15 mouse cellular contexts compared by ENCODE assay signal in genomic region chr14:59674556-59674955, GRCm38 (mm10). TPM values are rescaled to one million over a fixed set of nuclear protein-coding genes. Genes with fewer than 3 reads are reported as not detected.
A peak's percentile ranks its signal among the peaks of the same experiment; 100 is the strongest.
DNase-seq lines count a peak whose midpoint lies in the region; ATAC-seq and TF ChIP-seq lines count a peak whose summit lies in the region.
"Had no signal": no experiment of that assay in that cellular context is flagged by ENCODE, and none has a peak within 500 bp of the region (broad histone marks: within the 10 kb centered on the region; RNA-seq: fewer than 3 reads in every experiment).

No protein-coding gene starts in this region.

- no peak for TF ChIP-seq CTCF in hindbrain, postnatal 0 days (IDR thresholded peaks at IDR 0.05; ENCODE audit: low read depth)
- no peak for TF ChIP-seq CTCF in CH12.LX (conservative IDR thresholded peaks at IDR 0.05 in 1 of 2, IDR thresholded peaks at IDR 0.05 in 1 of 2; ENCODE audit: low read depth in 2 of 2, low read length in 2 of 2)

- no peaks in the 10 kb centered on the region for H3K9me3 ChIP-seq in hindbrain, embryonic 12.5 days (replicated peaks)
- H3K9me3 ChIP-seq in hindbrain, postnatal 0 days (ENCODE audit: low read length), result no peaks in the 10 kb centered on the region
- no peaks in the 10 kb centered on the region for H3K9me3 ChIP-seq in CH12.LX (replicated peaks; ENCODE audit: low read length)
- H3K9me3 ChIP-seq in embryonic facial prominence, embryonic 15.5 days (replicated peaks), result no peaks in the 10 kb centered on the region
- H3K9me3 ChIP-seq in limb, embryonic 13.5 days, result no peaks in the 10 kb centered on the region
- H3K9me3 ChIP-seq: heart, embryonic 13.5 days had no signal

- in situ Hi-C loops in CH12.LX (cut with MboI; ENCODE audit: low pct_ligation_motif_present, low pct_unique_long_range_greater_than_20kb, low sequenced_read_pairs), result no loop called here

- H3K79me2 ChIP-seq in CH12.LX (replicated peaks; ENCODE audit: control insufficient read depth, extremely low read depth, insufficient read depth, poor library complexity, severe bottlenecking), result no peaks in the 10 kb centered on the region

- TF ChIP-seq RAD21 in CH12.LX (IDR thresholded peaks at IDR 0.05; ENCODE audit: low read depth, low read length), result no peak

- H3K27ac ChIP-seq in hindbrain, embryonic 12.5 days, result peak overlapping the region; percentile 66
- H3K27ac ChIP-seq in hindbrain, postnatal 0 days, result no peak overlapping the region
- H3K27ac ChIP-seq in CH12.LX (ENCODE audit: insufficient read depth, low read depth), result no peak overlapping the region
- H3K27ac ChIP-seq in embryonic facial prominence, embryonic 15.5 days (replicated peaks), result no peak overlapping the region
- peak overlapping the region; percentile 69 for H3K27ac ChIP-seq in limb, embryonic 13.5 days
- H3K27ac ChIP-seq: heart, embryonic 13.5 days had no signal

- H3K4me2 ChIP-seq in hindbrain, embryonic 12.5 days (replicated peaks), result no peak overlapping the region
- no peak overlapping the region for H3K4me2 ChIP-seq in hindbrain, postnatal 0 days (ENCODE audit: low read depth, low read length)
- H3K4me2 ChIP-seq in CH12.LX (ENCODE audit: insufficient read depth, low read depth, poor library complexity, severe bottlenecking), result peak overlapping the region; percentile 37; the same call in 1 of the 2 replicates
- H3K4me2 ChIP-seq in embryonic facial prominence, embryonic 15.5 days (replicated peaks), result no peak overlapping the region
- H3K4me2 ChIP-seq in limb, embryonic 13.5 days (replicated peaks), result peak overlapping the region; percentile 34
- H3K4me2 ChIP-seq: heart, embryonic 13.5 days; lung, embryonic 14.5 days had no signal

- no peak for DNase-seq in hindbrain, postnatal 0 days (ENCODE audit: low spot score)
- DNase-seq in CH12.LX (ENCODE audit: extremely low read depth), result no peak
- no peak for DNase-seq in urinary bladder, postnatal 36 days (ENCODE audit: low spot score in 2 of 2)
- DNase-seq: adrenal gland, adult 2 months; cerebellum, adult 2 months; kidney, adult 2 months; layer of hippocampus, postnatal 36 days; thymus, adult 18-20 months had no signal

- H3K27me3 ChIP-seq in hindbrain, embryonic 12.5 days, result no peaks in the 10 kb centered on the region
- no peaks in the 10 kb centered on the region for H3K27me3 ChIP-seq in hindbrain, postnatal 0 days (ENCODE audit: insufficient read depth, low read length)
- no peaks in the 10 kb centered on the region for H3K27me3 ChIP-seq in CH12.LX (replicated peaks)
- 0 out of 2 replicates have a peak, but pooled peaks cover 2% of the 10 kb centered on the region for H3K27me3 ChIP-seq in embryonic facial prominence, embryonic 15.5 days
- 0 out of 2 replicates have a peak, but pooled peaks cover 2% of the 10 kb centered on the region for H3K27me3 ChIP-seq in limb, embryonic 13.5 days
- H3K27me3 ChIP-seq: heart, embryonic 13.5 days had no signal

- dilution Hi-C loops in CH12.LX (cut with MboI; ENCODE audit: extremely low pct_ligation_motif_present, extremely low pct_unique_long_range_greater_than_20kb, low sequenced_read_pairs), result no loop called here

- 41% methylated on average over 8 of the region's 8 CpGs for WGBS in hindbrain, embryonic 12.5 days
- WGBS in hindbrain, postnatal 0 days, result 38% methylated on average over 8 of the region's 8 CpGs
- WGBS in embryonic facial prominence, embryonic 15.5 days, result 26% methylated on average over 8 of the region's 8 CpGs
- WGBS in limb, embryonic 13.5 days, result 4% methylated on average over 8 of the region's 8 CpGs

- ATAC-seq in hindbrain, embryonic 12.5 days (ENCODE audit: low FRiP score), result 0 out of 2 replicates have a peak, but pooled peaks have one; percentile 38
- ATAC-seq in hindbrain, postnatal 0 days, result no peak
- no peak for ATAC-seq in embryonic facial prominence, embryonic 15.5 days (ENCODE audit: insufficient number of reproducible peaks, low FRiP score, low TSS enrichment, low read depth)
- ATAC-seq in limb, embryonic 13.5 days (ENCODE audit: low FRiP score, low read depth), result 0 out of 2 replicates have a peak, but pooled peaks have one; percentile 3
- ATAC-seq in cerebellum, adult (ENCODE audit: insufficient number of reproducible peaks, low FRiP score, low TSS enrichment), result no peak

- no peak overlapping the region for H3K4me3 ChIP-seq in hindbrain, embryonic 12.5 days
- H3K4me3 ChIP-seq in hindbrain, postnatal 0 days (ENCODE audit: low read length), result no peak overlapping the region
- no peak overlapping the region for H3K4me3 ChIP-seq in CH12.LX (replicated peaks in 1 of 3; ENCODE audit: low read depth in 2 of 3, low read length in 2 of 3, poor library complexity in 1 of 3)
- H3K4me3 ChIP-seq in embryonic facial prominence, embryonic 15.5 days (replicated peaks), result no peak overlapping the region
- H3K4me3 ChIP-seq in limb, embryonic 13.5 days, result no peak overlapping the region
- H3K4me3 ChIP-seq: heart, embryonic 13.5 days had no signal

- H3K4me1 ChIP-seq in hindbrain, embryonic 12.5 days, result peaks cover 18% of the 10 kb centered on the region
- H3K4me1 ChIP-seq in hindbrain, postnatal 0 days (ENCODE audit: insufficient read depth, low read length), result no peaks in the 10 kb centered on the region
- peaks cover 5 to 23% of the 10 kb centered on the region in 2 experiments; a peak in 2 of 4 replicates for H3K4me1 ChIP-seq in CH12.LX (ENCODE audit: control insufficient read depth in 1 of 2, insufficient read depth in 2 of 2)
- H3K4me1 ChIP-seq in embryonic facial prominence, embryonic 15.5 days, result peaks cover 7% of the 10 kb centered on the region
- peaks cover 59% of the 10 kb centered on the region for H3K4me1 ChIP-seq in limb, embryonic 13.5 days

- TF ChIP-seq POLR2A in CH12.LX (IDR thresholded peaks at IDR 0.05; ENCODE audit: low read depth, low read length), result no peak

- no peak for TF ChIP-seq EP300 in CH12.LX (IDR thresholded peaks at IDR 0.05; ENCODE audit: low read length)

- no peak overlapping the region for H3K9ac ChIP-seq in hindbrain, embryonic 12.5 days
- no peak overlapping the region for H3K9ac ChIP-seq in hindbrain, postnatal 0 days (replicated peaks; ENCODE audit: low read length)
- H3K9ac ChIP-seq in CH12.LX (ENCODE audit: insufficient read depth, low read depth), result no peak overlapping the region
- H3K9ac ChIP-seq in embryonic facial prominence, embryonic 15.5 days, result peak overlapping the region; percentile 9; the same call in 1 of the 2 replicates
- no peak overlapping the region; the same call in 1 of the 2 replicates for H3K9ac ChIP-seq in limb, embryonic 13.5 days
- H3K9ac ChIP-seq: heart, embryonic 13.5 days; lung, embryonic 14.5 days had no signal

- H3K36me3 ChIP-seq in hindbrain, embryonic 12.5 days, result no peaks in the 10 kb centered on the region
- no peaks in the 10 kb centered on the region for H3K36me3 ChIP-seq in hindbrain, postnatal 0 days (ENCODE audit: insufficient read depth, low read length)
- no peaks in the 10 kb centered on the region for H3K36me3 ChIP-seq in CH12.LX (replicated peaks in 1 of 2; ENCODE audit: control insufficient read depth in 1 of 2, insufficient read depth in 1 of 2, low read length in 1 of 2)
- H3K36me3 ChIP-seq in embryonic facial prominence, embryonic 15.5 days, result no peaks in the 10 kb centered on the region
- no peaks in the 10 kb centered on the region for H3K36me3 ChIP-seq in limb, embryonic 13.5 days
- H3K36me3 ChIP-seq: G1E; heart, embryonic 13.5 days had no signal

TF ChIP-seq in CH12.LX, 34 proteins besides CTCF, POLR2A, EP300 and RAD21:
- TF ChIP-seq USF1 (IDR thresholded peaks at IDR 0.05; ENCODE audit: low read depth, low read length) (no peak), IRF4 (IDR thresholded peaks at IDR 0.05; ENCODE audit: low read depth, low read length) (no peak), RCOR1 (conservative IDR thresholded peaks at IDR 0.05; ENCODE audit: low read depth, low read length) (no peak)

RNA-seq across cellular contexts. Expression of gene Shisa2, which starts 49.4 kb away (rescaled TPM):
- polyA plus RNA-seq in hindbrain, embryonic 12.5 days (2016; fragmentation: Nextera tagmentation; extraction: Ambion mirVana), result 22.4 and 27.9 TPM in 2 replicates
- total RNA-seq in hindbrain, postnatal 0 days (2014; rRNA removed), result 13.6 and 13.7 TPM in 2 replicates
- polyA plus RNA-seq in hindbrain, postnatal 0 days (2015; fragmentation: Nextera tagmentation; extraction: Ambion mirVana), result 3.7 and 3.9 TPM in 2 replicates
- total RNA-seq in CH12.LX (2012; rRNA removed) (0.08 TPM in 1 of 2 replicates, not detected in the other), CH12.LX (2014; rRNA removed) (0.16 and 0.36 TPM in 2 replicates)
- 0.11 and 0.21 TPM in 2 replicates for polyA plus RNA-seq in CH12.LX (2012; ENCODE audit: insufficient read length, low read depth)
- 16.7 and 18.8 TPM in 2 replicates for polyA plus RNA-seq in embryonic facial prominence, embryonic 15.5 days (2015; fragmentation: Nextera tagmentation; extraction: Ambion mirVana)
- 46.6 and 54.2 TPM in 2 replicates for polyA plus RNA-seq in limb, embryonic 13.5 days (2015; fragmentation: Nextera tagmentation; extraction: Ambion mirVana)

Comparison
In these comparisons a context has a peak if more than half of its experiments do, and no peak if none do; other contexts are left out.
1. ATAC-seq: peak in hindbrain, embryonic 12.5 days (single experiment) and limb, embryonic 13.5 days (single experiment); none in hindbrain, postnatal 0 days (single experiment), embryonic facial prominence, embryonic 15.5 days (single experiment) and cerebellum, adult (single experiment).
2. H3K27ac ChIP-seq: peak in hindbrain, embryonic 12.5 days (single experiment) and limb, embryonic 13.5 days (single experiment); none in hindbrain, postnatal 0 days (single experiment), CH12.LX (single experiment) and embryonic facial prominence, embryonic 15.5 days (single experiment).
3. H3K4me2 ChIP-seq: peak in CH12.LX (single experiment) and limb, embryonic 13.5 days (single experiment); none in hindbrain, embryonic 12.5 days (single experiment), hindbrain, postnatal 0 days (single experiment) and embryonic facial prominence, embryonic 15.5 days (single experiment).